Mouse (Mus musculus): ENCODE results near the gene Cldn34b1.
"Not testable (repeated sequence)": the region's sequence is repeated elsewhere in the genome, so short reads cannot be mapped to it uniquely, and the experiment has no call there.

The Cldn34b1 gene

DNA sequence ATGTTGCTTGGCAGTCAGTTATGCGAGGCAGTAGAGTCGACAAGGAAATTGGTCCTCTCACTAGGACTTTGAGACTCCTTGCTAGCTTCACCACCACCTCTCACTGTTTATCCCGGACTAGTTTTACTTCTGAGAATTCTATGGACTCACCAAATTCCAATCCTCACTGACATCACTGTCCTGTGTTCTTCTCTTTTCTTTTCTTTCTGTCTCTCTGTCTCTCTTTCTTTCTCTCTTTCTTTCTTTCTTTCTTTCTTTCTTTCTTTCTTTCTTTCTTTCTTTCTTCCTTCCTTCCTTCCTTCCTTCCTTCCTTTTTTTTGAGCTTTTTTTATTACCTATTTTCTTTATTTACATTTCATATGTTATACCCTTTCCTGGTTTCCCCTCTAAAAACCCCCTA is at the start of gene Cldn34b1:
Cldn34b1 (minus strand) TSS at position 101 of the 400 bp plus-strand sequence.
- DNase-seq (ENCODE audit: low read depth, low spot score), result not testable (repeated sequence)

DNA sequence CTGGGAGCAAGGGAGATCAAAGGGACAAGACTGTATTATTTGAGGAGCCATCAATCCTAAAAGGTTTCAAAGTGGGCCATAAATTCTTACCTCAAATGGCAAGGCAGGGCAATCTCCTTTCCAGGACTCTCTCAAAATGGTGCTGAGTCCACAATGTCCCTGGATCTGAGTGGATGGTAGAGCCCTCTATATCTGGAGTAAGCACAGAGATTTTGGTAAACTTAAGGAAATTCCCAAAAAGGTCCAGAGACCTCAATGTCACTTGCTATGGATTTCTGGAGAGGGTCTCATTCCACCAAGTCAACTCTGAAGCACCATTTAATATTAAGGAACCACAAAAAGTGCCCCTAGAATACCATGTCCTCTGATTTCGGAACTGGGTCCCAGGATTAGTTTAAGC is 45.8 kb upstream of the Cldn34b1 start, which contains the start of gene Magea6:
Magea6 (minus strand) TSS at position 101 of the 400 bp plus-strand sequence.
- DNase-seq (ENCODE audit: low read depth, low spot score), result not testable (repeated sequence)
